Mouse (Mus musculus): ENCODE data around the gene Myom3.
"Not testable (repeated sequence)": the region's sequence is repeated elsewhere in the genome, so short reads cannot be mapped to it uniquely, and the experiment has no call there.

Myom3 gene

DNA sequence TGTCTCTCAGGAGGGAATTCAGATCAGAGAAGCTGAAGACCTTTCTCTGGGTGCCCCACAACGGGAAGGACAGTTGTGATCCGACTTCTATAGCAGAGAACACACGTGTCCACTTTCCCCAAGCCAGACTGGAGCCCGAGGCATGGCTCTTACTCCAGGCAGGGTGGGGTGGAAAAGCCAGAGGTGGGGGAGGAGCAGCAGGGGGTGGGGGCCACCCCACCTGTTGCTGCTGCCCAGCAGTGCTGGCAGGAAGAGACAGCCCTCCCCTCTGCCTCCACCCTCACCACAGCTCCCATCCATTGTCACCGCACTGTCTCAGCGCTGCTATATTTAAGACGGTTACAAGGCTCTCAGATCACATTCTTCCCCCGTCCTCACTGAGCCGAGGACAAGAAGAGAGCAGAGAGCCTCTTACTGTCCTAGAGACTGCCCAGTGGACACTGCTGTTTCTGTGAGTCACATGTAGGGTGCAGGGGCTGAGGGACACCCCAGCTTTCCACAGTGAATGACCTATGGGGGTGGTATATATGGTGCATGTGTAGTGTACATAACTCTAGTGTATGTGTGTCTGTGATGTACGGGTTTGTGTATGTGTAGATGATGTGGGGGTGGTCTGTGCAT lies at the start of gene Myom3:
Gene Myom3 (plus strand): TSS at position 360 of the 621 bp plus-strand sequence.
- no peak for DNase-seq (ENCODE audit: low read depth, low spot score)

DNA sequence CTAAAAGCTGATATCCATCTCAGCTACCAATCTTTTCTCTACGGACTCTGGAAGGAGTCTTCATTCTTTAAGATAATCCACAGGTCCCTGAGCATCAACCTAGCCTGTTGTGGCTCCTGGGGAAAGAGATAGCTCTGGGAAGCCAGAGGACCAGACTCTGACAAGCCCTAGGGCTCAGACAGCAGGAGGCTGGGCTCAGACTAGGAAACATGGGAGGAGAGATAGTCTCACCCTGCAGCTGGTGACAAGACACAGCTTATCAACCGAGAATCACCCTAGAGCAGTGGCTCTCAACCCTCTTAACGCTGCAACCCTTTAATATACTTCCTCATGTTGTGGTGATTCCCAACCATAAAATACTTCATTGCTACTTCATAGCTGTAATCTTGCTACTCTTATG lies 49.1 kb upstream of the Myom3 start:
- no peak for DNase-seq (ENCODE audit: low read depth, low spot score)

GRCm38 (mm10) chr4:135714776-135715175 lies 44.7 kb upstream of the Myom3 start:
- DNase-seq (ENCODE audit: low read depth, low spot score), result no peak

DNA sequence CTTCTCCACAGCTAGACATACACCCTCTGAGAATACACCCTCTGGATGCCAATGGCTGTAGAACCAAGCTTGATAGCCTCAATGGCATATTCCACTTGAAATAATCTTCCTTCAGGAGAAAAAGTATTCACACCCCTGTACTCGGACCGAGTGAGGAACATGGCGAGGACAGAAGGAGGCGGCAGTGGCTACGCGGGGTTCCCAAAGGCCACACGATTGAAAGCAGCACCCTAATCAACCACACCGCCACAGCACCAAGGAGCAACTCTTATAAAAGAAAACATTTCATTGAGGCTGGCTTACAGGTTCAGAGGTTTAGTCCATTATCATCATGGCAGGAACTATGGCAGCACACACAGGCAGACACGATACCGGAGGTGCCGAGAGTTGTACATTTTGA lies 43.1 kb upstream of the Myom3 start:
- DNase-seq (ENCODE audit: low read depth, low spot score), result not testable (repeated sequence)

GRCm38 (mm10) chr4:135722540-135723290 lies 36.8 kb upstream of the Myom3 start:
- DNase-seq (ENCODE audit: low read depth, low spot score), result no peak

- DNase-seq (ENCODE audit: low read depth, low spot score), result no peak
Measured at GRCm38 (mm10) chr4:135726416-135726815, 33.1 kb upstream of the Myom3 start.

GRCm38 (mm10) chr4:135727817-135728216 lies 31.7 kb upstream of the Myom3 start, which contains the start of gene Il22ra1:
Il22ra1 (plus strand) TSS chr4:135728172.
- DNase-seq (ENCODE audit: low read depth, low spot score), result no peak

- DNase-seq (ENCODE audit: low read depth, low spot score), result no peak
Measured at GRCm38 (mm10) chr4:135730204-135730603, 29.3 kb upstream of the Myom3 start.

- no peak for DNase-seq (ENCODE audit: low read depth, low spot score)
Measured at GRCm38 (mm10) chr4:135730951-135731350, 28.6 kb upstream of the Myom3 start.

DNA sequence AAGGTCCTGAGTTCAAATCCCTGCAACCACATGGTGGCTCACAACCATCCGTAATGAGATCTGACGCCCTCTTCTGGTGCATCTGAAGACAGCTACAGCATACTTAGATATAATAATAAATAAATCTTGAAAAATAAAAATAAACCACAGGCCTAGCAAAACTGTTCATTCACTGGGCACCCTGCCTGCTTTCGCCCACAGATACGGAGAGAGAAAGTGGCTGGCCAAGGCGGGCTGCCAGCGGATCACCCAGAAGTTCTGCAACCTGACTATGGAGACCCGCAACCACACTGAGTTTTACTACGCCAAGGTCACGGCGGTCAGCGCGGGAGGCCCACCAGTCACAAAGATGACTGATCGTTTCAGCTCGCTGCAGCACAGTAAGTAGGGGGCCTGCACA lies 25.6 kb upstream of the Myom3 start:
- no peak for DNase-seq (ENCODE audit: low read depth, low spot score)

DNA sequence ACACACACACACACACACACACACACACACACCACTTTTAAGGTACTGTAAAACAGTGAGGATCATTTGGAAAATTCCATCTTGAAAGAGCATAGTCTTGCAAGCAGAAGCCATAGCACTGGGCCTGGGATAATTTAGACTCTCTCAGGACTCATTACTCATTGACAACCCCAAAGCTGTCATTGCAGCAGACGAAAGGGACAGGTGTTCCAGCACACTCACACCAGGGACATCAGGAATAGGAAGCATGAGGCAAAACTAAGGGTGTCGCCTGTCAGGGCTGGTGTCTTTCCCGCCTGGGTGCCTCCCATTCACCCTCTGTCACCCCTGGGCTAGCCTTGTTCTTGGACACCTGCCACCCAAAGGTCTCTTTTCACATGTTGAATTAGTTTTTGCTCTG lies 22.6 kb upstream of the Myom3 start:
- DNase-seq (ENCODE audit: low read depth, low spot score), result no peak

DNA sequence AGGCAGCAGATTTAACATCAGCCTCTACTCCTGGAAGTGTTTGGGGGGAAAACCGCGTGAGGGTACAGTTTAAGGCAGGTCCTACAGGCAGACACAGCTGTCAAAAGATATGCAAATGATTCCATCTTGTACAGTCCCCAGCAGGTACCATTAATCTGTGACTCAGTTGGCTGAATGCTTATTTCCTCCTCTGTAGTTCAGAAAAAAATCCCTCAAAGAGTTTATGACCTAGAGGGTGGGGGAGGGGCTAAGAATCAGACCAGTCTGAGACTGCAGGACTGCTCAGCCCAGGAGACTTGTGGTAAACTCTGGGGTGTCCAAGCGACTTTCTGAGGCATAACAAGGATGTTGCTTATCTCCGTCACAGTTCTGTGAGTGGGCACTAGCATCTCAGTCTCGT lies 21.3 kb upstream of the Myom3 start:
- no peak for DNase-seq (ENCODE audit: low read depth, low spot score)

- DNase-seq (ENCODE audit: low read depth, low spot score), result peak; percentile 21
Measured at GRCm38 (mm10) chr4:135739148-135739547, 20.4 kb upstream of the Myom3 start.

- DNase-seq (ENCODE audit: low read depth, low spot score), result peak; percentile 44
Measured at GRCm38 (mm10) chr4:135739672-135740071, 19.8 kb upstream of the Myom3 start.

- no peak for DNase-seq (ENCODE audit: low read depth, low spot score)
Measured at GRCm38 (mm10) chr4:135743520-135743919, 16.0 kb upstream of the Myom3 start.

DNA sequence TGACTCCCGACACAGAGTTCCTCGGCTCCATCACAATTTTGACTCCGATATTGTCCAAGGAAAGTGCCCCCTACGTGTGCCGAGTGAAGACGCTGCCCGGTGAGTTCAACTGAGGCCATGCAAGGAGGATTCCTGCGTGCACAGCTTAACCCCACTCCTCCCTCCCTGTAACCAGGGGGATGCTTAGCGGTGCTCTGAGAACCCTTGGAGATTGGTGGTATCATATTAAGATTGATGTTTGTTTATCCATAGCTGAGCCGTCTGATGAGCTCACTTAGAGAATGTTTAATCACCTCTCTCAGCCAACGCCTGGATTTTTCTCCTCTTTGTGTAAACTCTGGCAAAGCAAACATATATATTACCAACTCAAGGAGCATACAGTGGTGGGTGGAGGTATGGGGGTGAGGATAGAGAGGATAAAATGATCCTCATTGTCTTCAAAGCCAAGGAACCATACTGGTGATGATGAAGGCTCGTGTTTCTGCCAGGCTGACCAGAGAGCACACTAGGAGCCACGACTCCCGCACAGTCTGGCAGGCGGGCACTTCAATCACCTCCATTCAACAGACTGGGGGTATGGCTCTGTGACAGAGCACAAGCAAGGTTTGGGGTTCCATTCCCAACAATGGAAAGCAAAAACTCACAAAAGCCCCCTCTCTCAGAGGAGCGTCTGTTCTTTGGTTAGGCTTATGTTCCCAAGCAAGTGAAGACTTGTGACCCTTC lies 14.6 kb upstream of the Myom3 start:
- no peak for DNase-seq (ENCODE audit: low read depth, low spot score)

DNA sequence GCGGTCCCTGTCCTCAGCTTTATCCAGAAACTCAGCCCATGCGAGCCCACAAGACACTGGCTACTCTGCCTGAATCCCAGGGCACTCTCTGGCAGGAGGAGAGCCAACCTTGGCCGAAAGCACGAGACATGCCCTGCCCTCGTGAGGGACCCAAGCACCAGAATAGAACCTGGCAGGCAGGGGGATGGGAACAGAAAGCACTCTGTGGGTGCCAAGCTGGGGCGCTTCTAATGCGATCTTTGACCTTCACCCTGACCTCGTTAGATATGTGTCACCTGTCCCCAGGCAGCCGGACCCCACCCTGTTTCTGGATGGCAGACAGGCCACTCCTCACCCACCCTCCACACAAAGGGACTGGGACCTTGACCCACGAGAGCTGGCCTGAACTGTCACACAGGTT lies 13.9 kb upstream of the Myom3 start:
- DNase-seq (ENCODE audit: low read depth, low spot score), result no peak

DNA sequence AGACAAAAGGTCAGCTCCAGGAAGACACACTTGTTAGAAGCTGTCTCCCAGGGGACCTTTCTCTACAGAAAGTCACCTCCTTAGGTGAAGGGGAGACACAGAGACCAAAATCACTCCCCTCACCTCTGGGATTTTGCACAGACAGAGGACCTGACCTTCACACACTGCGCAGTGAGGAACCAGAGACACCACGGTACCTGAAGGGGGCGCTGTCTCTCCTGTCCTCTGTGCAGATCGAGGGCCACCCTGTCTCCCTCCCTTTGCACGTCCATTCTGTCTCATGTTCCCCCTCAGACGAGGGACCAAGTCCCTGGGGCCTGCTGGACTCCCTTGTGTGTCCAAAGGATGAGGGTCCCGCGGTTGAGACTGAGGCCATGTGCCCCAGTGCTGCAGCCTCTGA lies 8.6 kb upstream of the Myom3 start:
- DNase-seq (ENCODE audit: low read depth, low spot score), result no peak

GRCm38 (mm10) chr4:135752106-135752778 lies 7.3 kb upstream of the Myom3 start:
- DNase-seq (ENCODE audit: low read depth, low spot score), result no peak

DNA sequence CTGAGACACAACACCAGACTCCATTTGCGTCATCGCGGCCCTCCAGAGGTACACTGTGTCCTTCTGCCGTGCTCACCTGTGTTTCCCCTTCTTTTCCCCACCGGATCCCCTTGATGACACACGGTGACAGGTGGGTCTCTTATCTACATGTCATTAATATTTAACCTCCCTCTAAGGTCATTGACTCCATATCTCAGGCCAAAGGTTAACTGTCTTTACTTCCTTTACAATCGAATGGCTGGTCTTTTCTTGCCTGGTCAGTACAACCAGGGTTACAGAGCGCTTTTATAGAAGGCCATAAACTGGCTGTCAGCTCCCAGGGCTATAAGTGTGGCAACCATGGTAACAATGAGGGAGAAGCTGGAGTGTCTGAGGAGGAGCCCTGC lies 6.7 kb upstream of the Myom3 start:
- no peak for DNase-seq (ENCODE audit: low read depth, low spot score)

DNA sequence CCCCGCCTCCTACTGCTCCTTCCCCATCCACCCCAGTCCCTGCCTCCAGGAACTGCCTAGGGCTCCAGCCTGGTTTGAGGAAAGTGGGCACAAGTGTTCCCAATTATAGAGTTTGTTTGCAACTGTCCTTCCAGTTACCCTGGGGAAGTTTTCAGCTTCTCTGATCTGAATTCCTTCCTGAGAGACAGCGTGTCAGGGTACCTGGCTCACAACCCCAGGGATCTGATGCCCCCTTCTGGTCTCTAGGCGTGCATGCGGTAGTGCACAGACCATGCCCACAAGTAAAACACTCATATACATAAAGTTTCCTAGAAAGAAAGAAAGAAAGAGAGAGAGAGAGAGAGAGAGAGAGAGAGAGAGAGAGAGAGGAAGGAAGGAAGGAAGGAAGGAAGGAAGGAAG lies 1.2 kb upstream of the Myom3 start:
- DNase-seq (ENCODE audit: low read depth, low spot score), result no peak

GRCm38 (mm10) chr4:135758825-135759224 lies 690 bp upstream of the Myom3 start:
- no peak for DNase-seq (ENCODE audit: low read depth, low spot score)

Measured in c-Kit-negative CD71-positive TER-119-positive erythroid progenitor cells, embryonic 14.5 days (primary cell).